Mouse (Mus musculus): ENCODE results near the gene Aaed1. TPM values are rescaled to one million over a fixed set of nuclear protein-coding genes. Genes with fewer than 3 reads are reported as not detected.
A peak's percentile ranks its signal among the peaks of the same experiment; 100 is the strongest.

Gene Aaed1
- polyA plus RNA-seq, 1 experiment from 2014 or later, result 29.9 TPM

DNA sequence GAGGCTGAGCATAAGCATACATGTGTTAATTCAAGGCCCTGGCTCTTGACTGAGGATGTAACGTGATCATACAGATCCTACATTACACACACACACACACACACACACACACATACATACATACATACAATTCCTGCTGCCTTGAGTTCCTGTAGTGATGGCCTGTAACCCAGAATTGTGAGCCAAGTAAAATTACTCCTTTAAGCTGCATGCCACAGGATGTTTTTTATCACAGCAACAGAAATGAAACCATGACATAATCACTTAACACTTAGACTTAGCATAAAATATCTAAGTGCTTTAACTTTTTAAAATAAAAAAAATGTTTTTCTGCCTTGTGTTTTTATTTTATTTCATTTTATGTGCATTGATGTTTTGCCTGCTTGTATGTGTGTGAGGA, 13.4 kb downstream of the Aaed1 start:
- Histone ChIP-seq H3K27me3 (replicated peaks; ENCODE audit: control insufficient read depth, insufficient read depth, low read length) (no peaks in the 10 kb centered on the region), H3K27ac (ENCODE audit: low read depth, low read length) (no peak overlapping the region), H3K4me3 (ENCODE audit: low read depth, low read length) (no peak overlapping the region), H3K4me2 (replicated peaks; ENCODE audit: low read depth) (no peak overlapping the region), H3K4me1 (replicated peaks; ENCODE audit: control insufficient read depth, insufficient read depth, low read length) (no peaks in the 10 kb centered on the region), H3K9me3 (ENCODE audit: control insufficient read depth) (no peaks in the 10 kb centered on the region), H3K9ac (ENCODE audit: low read depth, low read length) (no peak overlapping the region), H3K36me3 (ENCODE audit: control insufficient read depth, insufficient read depth) (peaks cover 14% of the 10 kb centered on the region; the same call in 1 of the 2 replicates)
- 89% methylated on average over 1 of the region's 1 CpGs for WGBS
- no peak for TF ChIP-seq CTCF (IDR thresholded peaks at IDR 0.05; ENCODE audit: low read depth)
- no peak for ATAC-seq

DNA sequence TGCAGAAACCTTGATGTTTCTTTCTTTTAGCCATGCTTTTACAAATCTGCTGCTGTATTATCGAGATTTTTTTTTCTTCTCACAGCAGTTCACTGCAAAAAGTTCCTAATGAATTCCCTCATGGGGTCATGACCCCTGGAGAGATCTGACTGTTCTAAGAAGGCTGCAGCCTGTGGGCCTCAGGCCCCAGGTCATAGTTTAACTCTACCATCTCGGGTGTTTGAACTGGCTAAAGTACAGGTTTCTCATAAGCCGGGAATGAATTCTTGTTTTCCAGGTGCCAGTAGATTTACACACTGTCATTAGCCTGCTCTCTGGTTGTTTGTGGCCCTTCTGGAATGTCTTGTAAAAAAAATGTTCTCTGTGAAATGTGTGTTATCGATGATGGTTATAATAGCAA, 25.7 kb downstream of the Aaed1 start:
- TF ChIP-seq CTCF (IDR thresholded peaks at IDR 0.05; ENCODE audit: low read depth), result no peak
- Histone ChIP-seq H3K27me3 (replicated peaks; ENCODE audit: control insufficient read depth, insufficient read depth, low read length) (no peaks in the 10 kb centered on the region), H3K4me3 (ENCODE audit: low read depth, low read length) (no peak overlapping the region), H3K27ac (ENCODE audit: low read depth, low read length) (no peak overlapping the region), H3K9ac (ENCODE audit: low read depth, low read length) (no peak overlapping the region), H3K4me1 (replicated peaks; ENCODE audit: control insufficient read depth, insufficient read depth, low read length) (no peaks in the 10 kb centered on the region), H3K9me3 (ENCODE audit: control insufficient read depth) (no peaks in the 10 kb centered on the region), H3K4me2 (replicated peaks; ENCODE audit: low read depth) (no peak overlapping the region), H3K36me3 (ENCODE audit: control insufficient read depth, insufficient read depth) (peaks cover 5% of the 10 kb centered on the region; the same call in 1 of the 2 replicates)
- ATAC-seq, result no peak
- WGBS, result 39% methylated on average over 4 of the region's 4 CpGs

- Histone ChIP-seq H3K9me3 (ENCODE audit: control insufficient read depth) (no peaks in the 10 kb centered on the region), H3K27me3 (replicated peaks; ENCODE audit: control insufficient read depth, insufficient read depth, low read length) (no peaks in the 10 kb centered on the region), H3K4me2 (replicated peaks; ENCODE audit: low read depth) (no peak overlapping the region), H3K4me3 (ENCODE audit: low read depth, low read length) (no peak overlapping the region), H3K4me1 (replicated peaks; ENCODE audit: control insufficient read depth, insufficient read depth, low read length) (no peaks in the 10 kb centered on the region), H3K9ac (ENCODE audit: low read depth, low read length) (no peak overlapping the region), H3K27ac (ENCODE audit: low read depth, low read length) (no peak overlapping the region), H3K36me3 (ENCODE audit: control insufficient read depth, insufficient read depth) (peaks cover 2% of the 10 kb centered on the region; the same call in 1 of the 2 replicates)
- no peak for TF ChIP-seq CTCF (IDR thresholded peaks at IDR 0.05; ENCODE audit: low read depth)
- WGBS, result 81% methylated on average over 4 of the region's 4 CpGs
- ATAC-seq, result no peak
Measured at GRCm38 (mm10) chr13:64286321-64286720, 26.2 kb downstream of the Aaed1 start.

DNA sequence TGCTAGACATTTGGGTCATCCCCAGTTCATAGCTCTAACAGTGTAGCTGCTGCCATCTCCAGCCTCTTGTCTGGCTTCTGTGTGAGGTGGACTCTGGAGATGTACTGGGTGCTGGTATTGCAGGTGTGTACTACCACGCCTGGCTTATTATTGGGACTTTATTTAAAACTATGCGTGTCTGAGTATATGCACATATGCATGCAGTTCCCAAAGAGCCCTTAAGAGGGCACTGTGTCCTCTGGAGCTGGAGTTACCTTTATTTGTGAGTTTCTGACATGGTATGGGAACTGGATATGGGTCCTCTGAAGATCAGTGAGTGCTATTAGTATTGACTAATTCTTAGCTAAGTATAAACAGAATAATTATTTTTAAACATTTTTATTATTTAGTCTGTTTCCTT, 27.8 kb downstream of the Aaed1 start:
- WGBS, result 95% methylated on average over 2 of the region's 2 CpGs
- Histone ChIP-seq H3K4me3 (ENCODE audit: low read depth, low read length) (no peak overlapping the region), H3K27me3 (replicated peaks; ENCODE audit: control insufficient read depth, insufficient read depth, low read length) (no peaks in the 10 kb centered on the region), H3K4me2 (replicated peaks; ENCODE audit: low read depth) (no peak overlapping the region), H3K9ac (ENCODE audit: low read depth, low read length) (no peak overlapping the region), H3K27ac (ENCODE audit: low read depth, low read length) (no peak overlapping the region), H3K9me3 (ENCODE audit: control insufficient read depth) (no peaks in the 10 kb centered on the region), H3K36me3 (ENCODE audit: control insufficient read depth, insufficient read depth) (no peaks in the 10 kb centered on the region), H3K4me1 (replicated peaks; ENCODE audit: control insufficient read depth, insufficient read depth, low read length) (no peaks in the 10 kb centered on the region)
- TF ChIP-seq CTCF (IDR thresholded peaks at IDR 0.05; ENCODE audit: low read depth), result peak; percentile 41
- no peak for ATAC-seq

DNA sequence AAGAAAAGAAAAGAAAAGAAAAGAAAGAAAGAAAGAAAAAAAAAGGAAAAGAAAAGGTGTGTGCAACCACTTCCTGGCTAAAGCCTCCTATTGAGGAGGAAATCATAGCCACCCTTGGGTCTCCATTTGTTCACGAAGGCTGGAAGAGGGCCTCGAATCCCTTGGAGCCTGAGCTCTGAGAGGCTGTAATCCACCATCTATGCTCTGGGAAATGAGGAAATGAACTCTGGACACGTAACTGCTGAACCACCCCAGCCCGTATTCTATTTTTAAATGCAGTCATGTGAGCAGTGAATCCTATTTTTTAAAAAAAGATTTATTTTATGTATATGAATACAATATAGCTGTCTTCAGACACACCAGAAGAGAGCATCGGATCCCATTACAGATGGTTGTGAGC, 31.6 kb downstream of the Aaed1 start:
- no peak for ATAC-seq
- Histone ChIP-seq H3K27me3 (replicated peaks; ENCODE audit: control insufficient read depth, insufficient read depth, low read length) (no peaks in the 10 kb centered on the region), H3K9ac (ENCODE audit: low read depth, low read length) (no peak overlapping the region), H3K4me1 (replicated peaks; ENCODE audit: control insufficient read depth, insufficient read depth, low read length) (no peaks in the 10 kb centered on the region), H3K4me2 (replicated peaks; ENCODE audit: low read depth) (no peak overlapping the region), H3K27ac (ENCODE audit: low read depth, low read length) (no peak overlapping the region), H3K36me3 (ENCODE audit: control insufficient read depth, insufficient read depth) (no peaks in the 10 kb centered on the region), H3K4me3 (ENCODE audit: low read depth, low read length) (no peak overlapping the region), H3K9me3 (ENCODE audit: control insufficient read depth) (no peaks in the 10 kb centered on the region)
- no peak for TF ChIP-seq CTCF (IDR thresholded peaks at IDR 0.05; ENCODE audit: low read depth)
- 58% methylated on average over 5 of the region's 5 CpGs for WGBS

- peak; percentile 7; the same call in 1 of the 2 replicates for ATAC-seq
- H3K9ac ChIP-seq (ENCODE audit: low read depth, low read length), result no peak overlapping the region
- H3K4me1 ChIP-seq (replicated peaks; ENCODE audit: control insufficient read depth, insufficient read depth, low read length), result peaks cover 9% of the 10 kb centered on the region; the same call in 1 of the 2 replicates
- H3K27ac ChIP-seq (ENCODE audit: low read depth, low read length), result no peak overlapping the region
- H3K36me3 ChIP-seq (ENCODE audit: control insufficient read depth, insufficient read depth), result no peaks in the 10 kb centered on the region
- TF ChIP-seq CTCF (IDR thresholded peaks at IDR 0.05; ENCODE audit: low read depth), result no peak
- H3K27me3 ChIP-seq (replicated peaks; ENCODE audit: control insufficient read depth, insufficient read depth, low read length), result no peaks in the 10 kb centered on the region
- H3K9me3 ChIP-seq (ENCODE audit: control insufficient read depth), result no peaks in the 10 kb centered on the region
- H3K4me2 ChIP-seq (replicated peaks; ENCODE audit: low read depth), result peak overlapping the region; percentile 100
- H3K4me3 ChIP-seq (ENCODE audit: low read depth, low read length), result peak overlapping the region; percentile 73
- 19% methylated on average over 9 of the region's 9 CpGs for WGBS
Measured at GRCm38 (mm10) chr13:64275754-64276127, 36.8 kb downstream of the Aaed1 start.
